Mouse (Mus musculus) R1 (cell line): ENCODE results near the gene Bach2.
A peak's percentile ranks its signal among the peaks of the same experiment; 100 is the strongest.

ENCODE experiments used
- DNase-seq: peaks from one replicate; pipeline ENCODE4 v3.0.0-alpha.2; 2018; ENCODE audit warnings: low read depth, low spot score

Bach2 gene

DNA sequence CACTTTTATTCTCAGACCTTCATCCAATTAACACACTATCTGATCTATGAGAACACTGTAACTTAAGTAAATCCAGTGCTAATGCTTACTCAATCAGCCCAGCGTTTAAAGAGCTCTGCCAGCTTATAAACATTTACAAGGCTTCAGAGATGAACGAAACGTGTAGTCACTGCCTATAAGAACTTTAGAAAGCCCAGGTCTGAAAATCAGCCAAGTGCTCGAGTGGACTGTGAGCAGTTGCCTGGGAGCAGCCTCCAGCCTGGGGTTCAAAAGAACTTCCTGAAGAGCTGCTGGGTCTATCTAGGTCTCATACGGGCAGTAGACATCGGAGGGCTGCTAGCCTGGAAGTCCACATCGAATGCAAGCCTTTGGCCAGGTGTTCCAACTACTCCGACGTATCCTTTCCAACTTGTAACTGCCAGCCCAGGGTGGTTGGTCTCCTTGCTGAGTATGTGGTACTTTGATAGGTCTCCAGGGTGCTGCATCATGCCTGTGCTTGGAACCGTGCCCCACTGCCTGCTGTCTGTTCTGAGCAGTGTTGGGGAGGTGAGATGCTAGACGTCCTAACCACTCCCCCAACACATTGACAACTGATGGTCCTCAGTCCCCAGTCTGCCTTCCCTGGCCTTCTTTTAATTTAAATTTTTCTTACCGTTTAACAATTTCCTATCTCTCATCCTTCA lies 117.5 kb downstream of the Bach2 start:
- DNase-seq = no peak

DNA sequence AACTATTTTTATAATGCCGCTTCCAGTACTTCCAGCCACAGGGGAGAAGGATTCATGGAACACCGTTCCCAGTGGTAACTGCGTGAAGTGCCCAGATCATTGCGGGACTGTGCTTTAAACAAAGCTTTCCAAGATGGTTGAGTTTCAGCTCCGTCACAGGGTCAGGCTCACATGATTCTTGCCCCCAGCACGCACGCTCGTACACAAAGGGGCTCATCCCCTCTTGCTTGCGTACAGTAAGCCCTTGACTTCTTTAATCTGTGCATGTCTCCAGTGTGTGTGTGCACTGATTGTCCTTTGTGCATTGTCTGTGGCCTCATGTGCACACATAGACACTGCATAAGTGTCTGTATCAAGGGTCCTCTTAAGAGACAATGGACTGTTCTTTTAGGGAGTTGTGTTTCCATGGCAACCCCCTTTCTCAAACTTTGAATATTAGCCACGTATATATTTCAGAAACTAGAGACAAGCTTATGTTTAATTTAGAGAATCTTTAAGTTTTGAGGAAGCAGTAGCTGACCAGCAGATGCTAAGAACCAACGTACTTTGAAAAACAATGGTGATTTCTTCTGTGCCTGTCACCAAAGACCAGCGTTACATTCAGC lies 119.5 kb downstream of the Bach2 start:
- no peak for DNase-seq

DNA sequence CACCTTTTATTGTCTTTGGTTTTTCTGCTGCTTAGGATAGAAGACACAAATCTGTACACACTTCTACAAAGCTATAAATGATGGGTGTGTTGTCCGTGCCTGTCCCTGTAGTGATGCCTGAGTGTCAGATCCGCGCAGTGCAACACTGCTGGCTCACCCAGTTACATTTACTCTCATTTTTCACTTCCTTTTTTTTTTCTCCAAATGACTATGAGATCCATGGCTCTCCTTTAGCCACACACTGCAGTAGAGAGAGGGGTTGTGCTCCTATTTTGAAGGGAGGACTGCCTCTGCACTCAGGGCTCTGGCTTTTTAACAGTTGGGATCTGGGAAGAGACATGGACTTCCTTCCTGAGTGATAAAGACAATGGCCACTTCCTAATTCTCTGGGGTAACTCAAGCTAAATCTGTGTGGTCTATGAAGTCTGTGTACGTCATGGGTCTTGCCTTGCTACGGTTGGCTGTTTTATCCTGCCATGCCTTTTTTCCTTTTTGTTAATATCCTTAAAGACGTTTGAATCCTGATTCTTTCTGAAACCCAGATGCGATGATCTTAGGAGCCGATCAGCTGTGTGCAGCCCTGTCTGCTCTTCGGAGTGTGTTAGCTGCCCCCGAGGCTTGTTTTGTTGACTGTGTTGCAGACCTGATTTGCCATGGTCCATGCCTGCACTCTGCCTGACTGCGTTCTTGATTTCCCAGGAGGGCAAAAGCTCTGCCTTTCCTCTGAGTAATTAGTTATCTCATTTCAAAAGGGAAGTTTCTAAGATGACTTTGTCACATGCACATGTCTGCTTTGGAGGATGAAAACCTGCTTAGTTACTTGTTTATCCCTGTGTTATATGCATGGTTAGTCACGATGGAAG lies 120.2 kb downstream of the Bach2 start:
- DNase-seq = no peak

DNA sequence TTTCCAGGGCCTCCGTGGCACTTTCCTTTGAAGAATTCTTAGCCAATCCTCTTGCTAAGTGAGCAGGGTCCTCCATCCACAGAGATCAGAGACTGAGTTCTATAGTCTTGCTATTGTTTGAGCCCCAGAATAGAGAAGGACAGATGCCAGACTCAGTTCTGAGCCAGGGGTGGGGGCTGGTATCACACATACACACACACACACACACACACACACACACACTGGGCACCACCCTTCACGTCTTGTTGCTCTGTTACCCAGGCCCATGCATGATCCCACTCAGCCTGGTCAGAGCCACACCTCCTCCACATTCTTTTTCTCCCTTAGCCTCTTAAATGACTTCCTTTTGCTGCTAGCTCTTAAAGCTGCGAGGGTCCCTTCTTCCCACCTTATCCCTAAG lies 121.0 kb downstream of the Bach2 start:
- DNase-seq = no peak

DNA sequence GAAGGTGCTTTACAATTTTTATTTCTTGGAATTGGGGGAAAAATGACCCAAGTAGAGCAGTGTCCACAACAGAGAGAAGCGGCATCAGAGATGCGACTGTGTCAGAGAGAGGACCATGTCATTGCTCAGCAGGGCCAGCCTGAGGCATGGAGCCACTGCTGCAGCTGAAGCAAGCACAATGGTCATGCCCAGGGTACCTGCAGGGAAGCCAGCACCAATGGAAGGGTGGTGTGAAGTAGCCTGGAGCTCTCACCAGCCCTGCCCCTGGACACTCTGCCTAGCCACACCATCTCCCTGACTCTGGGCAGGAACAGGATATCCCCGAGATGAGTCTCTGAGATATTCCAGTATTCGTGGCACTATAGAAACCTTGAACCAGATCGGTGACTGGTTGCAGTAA lies 121.9 kb downstream of the Bach2 start:
- no peak for DNase-seq

DNA sequence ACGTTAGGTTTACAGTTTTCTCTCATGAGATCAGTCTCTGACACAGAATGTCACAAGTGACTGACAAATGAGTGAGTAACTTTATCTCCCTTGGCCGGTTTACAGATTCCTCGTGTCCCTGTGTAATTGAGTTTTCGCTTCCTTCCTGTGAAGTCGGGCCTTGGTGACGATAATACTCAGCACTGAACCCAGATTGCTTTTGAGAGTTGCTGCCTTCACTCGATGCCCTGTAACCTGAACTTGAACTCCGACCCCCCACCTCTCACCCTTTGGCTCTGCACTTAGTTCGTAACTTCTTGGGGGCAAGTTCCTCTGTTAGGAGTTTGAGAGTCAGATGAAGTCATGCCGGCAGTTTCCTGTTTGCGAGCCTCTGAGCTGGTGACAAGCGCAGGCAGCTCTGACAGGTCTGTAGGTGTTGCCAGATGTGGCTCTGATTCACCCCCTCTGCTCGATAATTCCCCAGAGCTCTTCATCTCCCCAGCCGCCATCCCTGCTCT lies 124.9 kb downstream of the Bach2 start:
- no peak for DNase-seq

DNA sequence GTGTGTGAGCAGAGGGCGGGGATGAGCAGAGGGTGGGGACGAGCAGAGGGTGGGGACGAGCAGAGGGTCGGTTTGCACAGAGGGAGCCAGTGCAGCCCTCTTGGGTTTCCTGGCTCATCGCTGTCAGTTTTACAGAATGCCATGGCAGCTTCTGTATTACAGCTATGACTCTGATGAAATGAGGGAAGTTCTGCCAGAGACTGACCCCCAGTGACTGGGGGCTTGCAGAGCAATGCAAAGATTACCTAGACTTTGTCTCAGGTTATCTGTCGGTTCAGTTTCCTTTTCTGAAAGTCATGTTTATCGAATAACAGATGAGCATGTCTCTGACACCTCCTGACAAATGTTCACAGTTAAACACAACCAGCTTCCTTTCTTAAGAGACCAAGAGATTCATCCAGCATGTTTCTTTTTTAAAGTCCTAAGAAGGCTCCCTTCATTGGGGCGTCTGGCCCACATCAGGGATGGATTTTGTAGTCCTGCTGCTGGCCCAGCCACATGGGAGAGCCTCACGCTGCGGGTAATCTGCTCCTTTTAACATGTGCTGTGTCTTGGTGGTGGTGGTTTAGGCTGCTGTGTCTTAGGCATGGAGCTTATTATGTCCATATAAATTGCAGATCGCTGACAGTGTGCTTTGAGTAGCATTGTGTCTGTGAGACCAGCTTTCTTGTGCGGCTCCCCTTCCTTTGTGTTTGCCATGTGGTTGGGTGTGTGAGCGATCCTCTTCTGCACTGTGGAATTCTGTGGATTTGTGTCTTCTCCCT lies 126.7 kb downstream of the Bach2 start:
- DNase-seq = no peak

DNA sequence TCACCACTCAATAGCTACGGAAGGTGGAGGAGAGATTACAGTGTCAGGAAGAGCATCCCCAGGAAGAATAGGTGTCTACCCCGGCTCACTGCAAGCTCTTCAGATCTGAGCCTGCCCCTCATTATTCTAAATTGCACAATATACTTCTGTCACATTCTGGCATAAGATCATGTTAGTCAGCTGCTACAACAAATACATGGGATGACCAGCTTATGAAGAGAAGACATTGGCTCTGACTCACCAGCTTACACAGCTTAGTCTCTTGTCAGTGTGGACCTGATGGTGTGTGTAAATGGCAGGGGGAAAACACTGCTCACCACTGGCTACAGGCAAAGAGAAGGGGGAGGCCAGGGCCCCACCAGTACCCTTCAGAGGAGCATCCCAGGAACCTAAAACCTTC lies 127.6 kb downstream of the Bach2 start:
- no peak for DNase-seq

DNA sequence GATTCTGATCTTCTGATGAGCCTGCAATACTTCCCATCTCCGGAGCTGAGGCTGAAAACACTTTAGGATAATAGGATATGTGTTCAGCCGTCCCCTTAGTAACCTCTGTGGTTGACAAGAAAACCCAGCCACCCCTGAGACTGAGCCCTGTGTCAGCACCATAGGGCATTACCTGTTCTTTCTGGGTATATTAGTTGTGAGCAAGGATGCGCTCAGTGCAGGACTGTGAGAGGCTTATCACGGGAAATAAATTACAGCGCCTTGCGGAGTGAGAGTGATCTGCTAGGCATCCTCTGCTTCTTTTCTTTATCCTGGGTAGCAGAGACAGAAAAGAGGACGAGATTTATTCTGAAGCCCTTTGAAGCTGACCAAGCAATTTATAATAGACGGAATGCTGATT lies 129.7 kb downstream of the Bach2 start:
- DNase-seq = no peak

DNA sequence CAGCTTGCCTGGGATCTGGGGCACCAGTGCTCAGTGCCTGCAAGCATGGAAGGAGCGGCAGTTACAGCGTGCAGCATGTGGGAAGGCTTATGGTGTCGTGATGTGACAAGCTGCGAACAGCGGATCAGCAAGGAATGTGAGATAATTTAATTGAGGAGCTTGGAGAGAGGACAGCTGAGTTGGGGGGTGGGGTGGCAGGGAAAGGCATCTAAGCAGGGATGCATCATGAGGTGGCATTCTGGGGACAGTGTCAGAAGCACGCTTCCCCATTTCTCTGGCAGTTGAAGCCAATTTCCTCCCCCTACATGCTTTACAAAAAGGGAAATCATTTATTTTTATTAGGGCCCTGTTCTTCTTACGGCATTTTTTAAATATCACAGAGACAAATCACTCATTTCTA lies 134.5 kb downstream of the Bach2 start:
- DNase-seq = no peak

DNA sequence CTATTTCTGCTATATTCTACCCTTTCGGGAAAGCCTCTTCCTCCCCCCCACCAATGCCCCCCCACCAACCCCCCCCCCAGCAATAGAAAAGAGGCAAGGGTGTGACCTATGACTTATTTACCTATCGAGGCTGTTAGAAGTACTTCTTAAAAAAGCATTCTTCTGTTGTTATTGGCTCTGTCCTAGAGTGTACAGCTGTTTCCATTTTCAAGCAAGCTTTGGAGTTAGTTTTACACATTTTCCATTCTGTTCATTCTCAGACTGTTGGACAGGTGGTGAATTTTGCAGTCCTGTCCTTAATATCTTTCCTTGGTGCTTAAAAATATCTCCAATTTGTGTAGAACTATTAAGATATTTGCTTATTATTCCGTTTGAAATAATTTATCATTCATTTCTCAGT lies 134.9 kb downstream of the Bach2 start:
- no peak for DNase-seq

DNA sequence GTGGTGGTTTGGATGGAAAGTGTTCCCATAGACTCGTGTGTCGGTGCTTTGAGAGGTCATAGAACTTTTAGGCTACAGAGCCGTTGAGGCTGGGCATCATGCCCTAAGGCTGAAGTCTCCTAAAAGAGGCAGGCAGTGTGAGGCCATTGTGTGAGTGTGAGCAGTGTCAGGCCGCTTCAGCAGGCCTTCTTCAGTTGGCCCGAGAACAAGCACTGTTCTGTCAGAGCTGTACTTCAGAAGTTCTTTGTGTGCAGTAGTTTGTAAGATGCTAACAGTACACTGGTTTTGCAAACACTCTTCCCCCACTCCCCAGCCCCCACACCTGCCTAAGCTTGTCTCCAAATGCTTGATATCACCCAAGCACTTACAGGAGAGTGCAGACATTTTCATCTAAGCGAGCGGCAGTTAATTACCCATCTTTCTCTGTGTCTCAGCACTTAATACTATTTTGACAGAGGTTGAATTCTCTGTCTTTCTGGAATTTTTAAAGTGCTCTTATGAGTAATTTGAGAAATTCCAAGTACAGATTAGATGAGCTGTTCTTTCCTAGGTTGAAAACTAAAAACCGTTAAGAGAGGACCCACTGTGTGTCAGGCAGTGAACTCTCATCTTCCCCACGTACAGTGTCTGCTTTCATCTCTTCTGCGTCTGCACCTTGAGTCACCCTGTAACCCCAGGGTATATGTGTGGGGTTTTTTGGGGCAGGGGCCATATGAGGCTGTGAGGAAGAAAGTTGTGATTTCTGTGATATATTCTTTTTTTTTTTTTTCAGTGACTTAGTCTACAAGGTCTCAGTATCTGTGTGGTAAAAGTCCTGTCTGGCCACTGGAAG lies 136.4 kb downstream of the Bach2 start:
- no peak for DNase-seq

DNA sequence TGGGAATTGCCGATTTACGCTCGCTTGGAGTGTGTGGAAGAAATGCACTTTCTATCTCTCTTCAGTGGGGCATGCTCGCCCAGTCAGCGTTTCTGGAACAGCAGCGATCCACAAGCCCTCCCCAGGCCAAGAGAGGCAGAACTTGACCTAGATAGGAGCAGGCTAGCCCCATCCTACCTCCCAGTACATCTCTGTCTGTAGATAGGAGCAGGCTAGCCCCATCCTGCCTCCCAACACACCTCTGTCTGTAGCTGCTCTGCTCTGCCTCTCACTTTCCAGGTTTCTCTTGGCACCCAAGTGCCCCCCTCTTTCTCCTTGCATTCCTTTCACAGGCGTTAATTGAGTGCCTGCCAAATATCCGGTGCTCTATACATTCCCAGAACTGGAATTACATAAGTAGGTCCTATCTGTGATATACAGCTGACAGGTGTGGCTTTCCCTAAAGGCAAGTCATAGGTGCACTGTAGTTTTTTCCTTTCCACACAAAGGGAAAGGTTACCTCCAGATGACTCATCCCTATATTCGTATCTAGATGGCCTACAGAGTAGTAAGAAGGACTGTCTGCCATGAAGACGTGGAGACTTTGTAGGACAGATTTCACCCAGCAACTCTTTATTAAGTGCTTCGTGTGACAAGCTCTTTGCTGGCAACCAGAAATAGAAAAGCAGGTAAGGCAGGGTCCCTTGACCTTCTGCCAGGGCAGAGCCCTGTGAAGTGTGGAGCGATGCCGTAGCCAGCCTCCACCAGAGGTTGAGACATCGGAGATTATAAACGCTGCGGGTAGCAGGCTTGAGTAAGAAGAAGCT lies 137.3 kb downstream of the Bach2 start:
- DNase-seq = no peak

DNA sequence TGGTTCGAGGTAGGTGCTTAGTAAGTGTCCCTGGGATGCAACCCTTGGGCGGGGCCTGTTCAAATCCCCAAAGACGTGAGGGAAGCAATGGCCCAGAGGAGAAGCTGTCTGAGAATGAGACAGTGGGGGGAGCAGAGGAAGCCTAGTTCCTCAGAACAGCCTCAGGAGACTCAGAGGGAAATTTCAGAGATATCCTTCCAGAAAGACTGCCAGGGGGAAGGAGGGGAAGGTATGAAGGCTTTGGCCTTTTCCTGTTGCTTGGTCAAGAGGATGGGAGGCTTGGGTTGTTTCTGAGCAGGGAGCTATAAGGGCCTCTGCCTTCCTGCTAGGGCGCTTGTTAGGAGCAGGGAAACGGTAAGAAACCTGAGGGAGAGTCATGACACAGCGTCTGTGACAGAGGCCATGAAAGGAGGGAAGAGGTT lies 137.9 kb downstream of the Bach2 start:
- DNase-seq = no peak

DNA sequence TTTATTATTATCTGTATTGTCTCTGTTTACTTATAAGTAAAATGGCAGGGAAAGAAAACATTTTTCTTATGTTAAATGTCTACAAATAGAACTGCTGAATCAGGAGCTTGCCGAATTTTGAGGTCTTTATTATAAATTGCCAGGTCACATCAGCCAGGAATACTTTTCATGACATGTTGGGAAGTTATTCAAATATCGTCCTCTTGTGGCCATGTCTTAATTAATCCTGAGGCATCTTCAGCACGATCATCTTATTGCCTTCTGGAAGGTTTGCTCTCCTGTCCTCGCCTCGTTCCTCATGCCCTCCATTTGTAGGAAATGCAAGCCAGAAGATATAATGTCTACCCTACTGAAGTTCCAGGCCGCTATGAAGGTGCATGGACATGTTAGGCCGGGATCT lies 140.5 kb downstream of the Bach2 start:
- no peak for DNase-seq

DNA sequence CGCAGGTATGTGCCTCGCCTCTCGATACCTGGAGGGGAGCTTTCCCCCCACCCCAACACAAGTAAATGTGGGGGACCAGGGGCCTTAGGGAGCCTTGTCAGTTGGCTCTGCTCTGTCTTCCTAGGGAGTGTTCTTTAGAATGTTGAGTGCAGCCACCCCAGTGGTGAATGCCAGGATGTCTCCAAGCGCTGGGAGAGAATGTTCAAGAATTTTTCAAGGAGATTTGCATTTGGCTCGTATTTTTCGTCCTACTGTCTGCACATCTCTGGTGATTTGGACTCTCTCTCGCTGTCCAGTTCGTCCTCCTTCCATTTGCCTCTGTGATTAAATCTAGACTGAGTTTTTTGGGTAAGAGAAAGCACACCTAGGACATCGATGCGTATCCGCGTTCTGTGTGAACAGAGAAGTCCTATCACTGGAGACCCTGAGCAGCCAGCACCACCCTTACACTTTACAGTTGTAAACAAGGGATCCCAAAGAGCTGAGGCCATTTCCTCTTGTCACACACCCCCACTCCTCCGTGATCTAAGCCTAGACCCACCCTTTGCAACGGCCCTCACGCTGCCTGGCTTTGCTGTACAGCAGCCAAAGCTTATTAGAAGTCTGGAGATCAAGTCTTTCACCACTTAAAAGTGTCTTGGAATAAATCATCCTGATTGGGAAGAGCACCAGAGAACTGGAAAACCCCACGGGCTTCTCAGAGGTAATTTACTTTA lies 143.2 kb downstream of the Bach2 start:
- no peak for DNase-seq

DNA sequence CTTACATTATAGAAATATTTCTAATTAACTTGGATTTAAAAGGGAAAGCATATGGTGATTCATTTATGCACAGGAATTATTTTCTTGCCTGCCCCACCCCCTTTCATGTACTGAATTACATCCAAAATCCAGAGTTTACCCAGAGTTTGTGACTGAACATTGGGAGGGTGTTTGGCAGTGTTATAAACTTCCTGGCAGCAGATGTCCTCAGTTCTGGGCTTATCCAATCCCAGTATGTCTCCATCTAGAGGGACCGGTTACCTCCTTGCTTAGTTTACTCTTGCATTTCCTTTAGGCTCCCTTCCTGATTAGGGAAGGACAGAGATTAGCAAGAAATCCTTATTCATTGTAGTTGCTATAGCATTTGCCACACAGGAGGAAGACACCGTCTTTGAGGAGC lies 146.5 kb downstream of the Bach2 start:
- peak; percentile 24 for DNase-seq

DNA sequence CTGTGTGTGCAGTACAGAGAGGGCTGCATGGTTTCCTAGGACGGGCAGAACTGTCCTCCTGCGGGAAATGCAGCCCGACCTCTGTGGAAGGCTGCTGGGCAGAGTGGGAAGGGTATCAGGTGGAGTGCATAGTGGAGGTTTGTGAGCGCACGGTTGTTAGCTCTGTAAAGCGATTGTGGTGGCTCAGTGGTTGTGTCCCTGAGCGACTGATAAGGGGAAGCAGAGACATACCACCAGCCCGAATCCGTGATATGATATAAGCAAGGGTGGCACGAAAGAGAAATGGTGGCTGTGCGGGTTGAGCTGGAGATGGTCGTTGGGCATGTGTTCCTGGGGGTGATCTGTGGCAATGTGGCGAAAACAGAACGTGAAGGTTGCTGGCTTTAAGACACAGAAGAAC lies 147.0 kb downstream of the Bach2 start:
- DNase-seq = no peak

DNA sequence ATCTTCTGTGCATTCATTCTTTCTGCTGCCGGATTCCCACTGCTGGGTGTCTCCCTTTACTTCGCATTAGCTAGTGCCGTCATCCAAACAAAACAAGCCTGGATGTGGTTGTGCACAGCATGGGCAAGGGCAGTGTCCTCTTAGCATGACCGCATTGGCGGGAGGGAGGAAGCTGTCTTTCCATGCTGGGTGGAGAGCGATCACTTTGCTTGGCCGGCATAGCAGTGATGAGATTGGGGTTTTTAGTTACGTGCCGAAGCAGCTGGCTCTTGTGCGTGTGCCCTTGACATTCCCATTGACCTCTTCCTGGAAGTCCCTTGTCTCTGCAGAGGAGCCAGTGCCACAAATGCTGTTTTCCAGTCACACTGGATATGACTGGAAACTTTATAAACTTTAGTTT lies 147.7 kb downstream of the Bach2 start:
- DNase-seq = no peak

DNA sequence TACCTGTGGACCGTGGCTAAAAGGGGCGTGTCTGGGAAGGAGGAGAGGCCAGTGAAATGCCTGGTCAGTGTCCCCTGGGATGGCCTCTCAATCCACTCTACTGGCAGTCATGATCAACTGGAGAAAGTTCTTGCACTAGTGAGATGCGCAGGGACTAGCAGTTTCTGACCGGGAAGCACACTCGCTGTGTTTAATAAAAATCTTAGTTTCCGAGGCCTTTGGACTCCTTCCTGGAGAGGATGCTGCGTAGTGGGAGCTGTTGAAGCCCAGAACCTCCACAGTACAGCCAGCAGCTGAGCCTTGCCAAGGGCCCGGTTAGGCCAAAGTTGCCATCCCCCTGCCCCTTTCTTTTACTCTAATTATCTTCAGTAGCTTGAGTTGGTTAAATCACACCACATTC lies 148.3 kb downstream of the Bach2 start:
- no peak for DNase-seq
